Mouse (Mus musculus) embryonic fibroblast, embryonic 13.5 days (primary cell): Measurements from ENCODE around the gene E030018B13Rik. TPM values are rescaled to one million over a fixed set of nuclear protein-coding genes. Genes with fewer than 3 reads are reported as not detected.

ENCODE experiments used
- H3K27ac ChIP-seq: 2 replicates; pipeline ENCODE4 v1.5.1; 2012; ENCODE audit warnings: low read length, control low read depth, inconsistent platforms; ENCODE audit not compliant: insufficient read depth
- H3K4me1 ChIP-seq: 2 replicates; pipeline ENCODE4 v1.6.1; 2011; ENCODE audit warnings: low read length; ENCODE audit not compliant: control insufficient read depth, insufficient read depth
- H3K4me3 ChIP-seq: 2 replicates; pipeline ENCODE4 v1.5.1; 2011; ENCODE audit warnings: mild to moderate bottlenecking, control low read depth, low read length; ENCODE audit not compliant: insufficient read depth
- CTCF ChIP-seq: IDR thresholded peaks from 2 replicates; pipeline ENCODE4 v1.5.1; 2011; ENCODE audit warnings: mild to moderate bottlenecking, control low read depth, low read length, moderate library complexity, borderline replicate concordance; ENCODE audit not compliant: insufficient read depth
- POLR2A ChIP-seq: IDR thresholded peaks from 2 replicates; pipeline ENCODE4 v1.6.1; 2011; ENCODE audit warnings: low read depth, mild to moderate bottlenecking, control low read depth, low read length, moderate library complexity
- polyA plus RNA-seq: library from polyadenylated mRNA; stranded (reverse); fragments of >200 nt; gene quantifications from 2 replicates; pipeline ENCODE4 v1.2.4, GENCODE M21; 2011; ENCODE audit warnings: low read depth; ENCODE audit not compliant: missing spikeins, insufficient read length

Gene E030018B13Rik
- polyA plus RNA-seq, 1 experiment = not detected

GRCm38 (mm10) chr7:63935809-63936187 is 19.1 kb downstream of the E030018B13Rik start:
- peaks cover 18% of the 10 kb centered on the region for H3K4me1 ChIP-seq
- TF ChIP-seq CTCF = no peak
- TF ChIP-seq POLR2A = no peak
- H3K4me3 ChIP-seq = peak overlapping the region; percentile 97
- peak overlapping the region; percentile 89; the same call in 1 of the 2 replicates for H3K27ac ChIP-seq

- TF ChIP-seq CTCF (no peak), POLR2A (no peak; the same call in 1 of the 2 replicates)
- Histone ChIP-seq H3K27ac (peak overlapping the region; percentile 89), H3K4me1 (peaks cover 18% of the 10 kb centered on the region), H3K4me3 (peak overlapping the region; percentile 97)
Measured at GRCm38 (mm10) chr7:63936188-63936985, 19.7 kb downstream of the E030018B13Rik start.

- Histone ChIP-seq H3K4me3 (peak overlapping the region; percentile 97), H3K27ac (peak overlapping the region; percentile 89), H3K4me1 (peaks cover 18% of the 10 kb centered on the region)
- TF ChIP-seq CTCF (no peak), POLR2A (no peak)
Measured at GRCm38 (mm10) chr7:63936986-63937235, 20.3 kb downstream of the E030018B13Rik start.

- Histone ChIP-seq H3K27ac (peak overlapping the region; percentile 89), H3K4me1 (peaks cover 18% of the 10 kb centered on the region), H3K4me3 (peak overlapping the region; percentile 97)
- TF ChIP-seq POLR2A (peak; percentile 51), CTCF (no peak)
Measured at GRCm38 (mm10) chr7:63937236-63938065, 20.8 kb downstream of the E030018B13Rik start.

- Histone ChIP-seq H3K27ac (peak overlapping the region; percentile 82), H3K4me1 (peaks cover 18% of the 10 kb centered on the region), H3K4me3 (peak overlapping the region; percentile 97)
- TF ChIP-seq CTCF = no peak
- peak; percentile 88 for TF ChIP-seq POLR2A
Measured at GRCm38 (mm10) chr7:63938066-63938913, 21.6 kb downstream of the E030018B13Rik start.

- TF ChIP-seq POLR2A (peak; percentile 87), CTCF (no peak)
- Histone ChIP-seq H3K27ac (peak within 1 kb of the TSS; percentile 88), H3K4me1 (peaks cover 13% of the 10 kb centered on the region), H3K4me3 (peak within 1 kb of the TSS; percentile 97)
Measured at GRCm38 (mm10) chr7:63938914-63939396, 22.3 kb downstream of the E030018B13Rik start, which contains the start of gene Klf13. Klf13 (minus strand) TSS chr7:63938915.

GRCm38 (mm10) chr7:63939397-63939951 is 22.8 kb downstream of the E030018B13Rik start:
- peak overlapping the region; percentile 88 for H3K27ac ChIP-seq
- peak overlapping the region; percentile 77 for H3K4me3 ChIP-seq
- H3K4me1 ChIP-seq = peaks cover 11% of the 10 kb centered on the region
- no peak; the same call in none of the 2 replicates for TF ChIP-seq POLR2A
- no peak for TF ChIP-seq CTCF

- TF ChIP-seq CTCF (no peak), POLR2A (no peak)
- H3K27ac ChIP-seq = peak overlapping the region; percentile 88; the same call in 1 of the 2 replicates
Measured at GRCm38 (mm10) chr7:63940321-63940720, 23.7 kb downstream of the E030018B13Rik start.

GRCm38 (mm10) chr7:63941050-63941449 is 24.4 kb downstream of the E030018B13Rik start:
- Histone ChIP-seq H3K4me3 (no peak overlapping the region), H3K4me1 (no peaks in the 10 kb centered on the region)
- TF ChIP-seq CTCF (no peak), POLR2A (no peak)

More at GRCm38 (mm10) chr7:63940321-63940720, 23.7 kb downstream of the E030018B13Rik start:
- peaks cover 4% of the 10 kb centered on the region for H3K4me1 ChIP-seq
- H3K4me3 ChIP-seq = no peak overlapping the region

More at GRCm38 (mm10) chr7:63941050-63941449, 24.4 kb downstream of the E030018B13Rik start:
- H3K27ac ChIP-seq = no peak overlapping the region
